Mouse (Mus musculus): ENCODE results near the gene Atp2b2. TPM values are rescaled to one million over a fixed set of nuclear protein-coding genes. Genes with fewer than 3 reads are reported as not detected.

Atp2b2 gene
- polyA plus RNA-seq, 1 experiment from 2014 or later, result 34.2 TPM

DNA sequence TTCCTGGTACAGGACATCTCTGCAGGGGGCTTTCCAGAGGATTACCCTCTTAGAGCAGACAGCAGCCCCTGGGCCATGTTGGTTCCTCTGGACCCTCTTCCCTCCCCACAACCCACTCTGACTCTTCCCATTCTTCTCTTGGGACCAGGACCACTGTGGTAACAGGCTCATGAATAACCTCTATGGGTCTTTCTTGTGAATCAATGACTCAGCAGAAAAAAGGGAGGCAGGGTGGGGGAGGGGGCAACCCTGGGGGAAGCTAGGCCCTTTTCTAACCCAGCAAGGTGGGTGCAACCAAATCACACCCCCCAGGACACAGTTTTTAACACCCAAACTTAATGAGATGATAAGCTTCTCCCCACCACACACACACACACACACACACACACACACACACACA is 20.3 kb upstream of the Atp2b2 start:
- Histone ChIP-seq H3K9ac (no peak overlapping the region), H3K4me3 (replicated peaks; ENCODE audit: low read length) (no peak overlapping the region), H3K9me3 (ENCODE audit: control insufficient read depth, low read length) (no peaks in the 10 kb centered on the region), H3K4me2 (replicated peaks) (no peak overlapping the region), H3K27ac (no peak overlapping the region), H3K27me3 (ENCODE audit: control insufficient read depth, insufficient read depth, low read length) (no peaks in the 10 kb centered on the region), H3K4me1 (replicated peaks; ENCODE audit: control insufficient read depth, insufficient read depth, low read length) (0 out of 2 replicates have a peak, but pooled peaks cover 2% of the 10 kb centered on the region), H3K36me3 (replicated peaks; ENCODE audit: control insufficient read depth, insufficient read depth) (no peaks in the 10 kb centered on the region)
- DNase-seq (ENCODE audit: low spot score) (no peak), ATAC-seq (ENCODE audit: low FRiP score) (no peak)

DNA sequence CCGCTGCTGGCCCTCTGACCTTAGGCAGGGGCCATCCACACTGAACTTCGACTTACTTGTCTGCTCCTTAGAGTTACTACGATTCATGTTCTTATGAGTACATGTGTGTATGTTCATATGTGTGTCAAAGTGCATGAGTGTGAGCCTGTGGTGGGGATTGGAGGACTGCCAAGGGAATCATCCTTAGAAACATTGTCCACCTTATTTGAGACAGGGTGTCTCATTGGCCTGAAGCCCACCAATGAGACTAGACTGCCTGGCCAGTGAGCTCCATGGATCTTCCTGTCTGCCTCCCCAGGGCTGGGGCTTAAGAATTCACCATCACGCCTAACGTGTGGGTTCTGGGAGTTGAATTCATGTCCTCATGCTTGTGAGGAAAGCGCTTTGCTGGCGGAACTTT is 16.8 kb upstream of the Atp2b2 start:
- Histone ChIP-seq H3K27ac (no peak overlapping the region), H3K9me3 (ENCODE audit: control insufficient read depth, low read length) (no peaks in the 10 kb centered on the region), H3K4me2 (replicated peaks) (no peak overlapping the region), H3K36me3 (replicated peaks; ENCODE audit: control insufficient read depth, insufficient read depth) (no peaks in the 10 kb centered on the region), H3K4me3 (replicated peaks; ENCODE audit: low read length) (no peak overlapping the region), H3K27me3 (ENCODE audit: control insufficient read depth, insufficient read depth, low read length) (no peaks in the 10 kb centered on the region), H3K4me1 (replicated peaks; ENCODE audit: control insufficient read depth, insufficient read depth, low read length) (0 out of 2 replicates have a peak, but pooled peaks cover 2% of the 10 kb centered on the region), H3K9ac (no peak overlapping the region)
- WGBS, result 83% methylated on average over 7 of the region's 7 CpGs
- no peak for ATAC-seq (ENCODE audit: low FRiP score)
- DNase-seq (ENCODE audit: low spot score), result no peak

- Histone ChIP-seq H3K4me3 (replicated peaks; ENCODE audit: low read length) (no peak overlapping the region), H3K4me1 (replicated peaks; ENCODE audit: control insufficient read depth, insufficient read depth, low read length) (0 out of 2 replicates have a peak, but pooled peaks cover 2% of the 10 kb centered on the region), H3K27me3 (ENCODE audit: control insufficient read depth, insufficient read depth, low read length) (no peaks in the 10 kb centered on the region), H3K9ac (no peak overlapping the region), H3K9me3 (ENCODE audit: control insufficient read depth, low read length) (no peaks in the 10 kb centered on the region), H3K27ac (no peak overlapping the region), H3K4me2 (replicated peaks) (no peak overlapping the region), H3K36me3 (replicated peaks; ENCODE audit: control insufficient read depth, insufficient read depth) (no peaks in the 10 kb centered on the region)
- WGBS, result 70% methylated on average over 15 of the region's 15 CpGs
- ATAC-seq (ENCODE audit: low FRiP score), result no peak
- no peak for DNase-seq (ENCODE audit: low spot score)
These were observed 15.8 kb upstream of the Atp2b2 start for GRCm38 (mm10) chr6:114058030-114058808.

DNA sequence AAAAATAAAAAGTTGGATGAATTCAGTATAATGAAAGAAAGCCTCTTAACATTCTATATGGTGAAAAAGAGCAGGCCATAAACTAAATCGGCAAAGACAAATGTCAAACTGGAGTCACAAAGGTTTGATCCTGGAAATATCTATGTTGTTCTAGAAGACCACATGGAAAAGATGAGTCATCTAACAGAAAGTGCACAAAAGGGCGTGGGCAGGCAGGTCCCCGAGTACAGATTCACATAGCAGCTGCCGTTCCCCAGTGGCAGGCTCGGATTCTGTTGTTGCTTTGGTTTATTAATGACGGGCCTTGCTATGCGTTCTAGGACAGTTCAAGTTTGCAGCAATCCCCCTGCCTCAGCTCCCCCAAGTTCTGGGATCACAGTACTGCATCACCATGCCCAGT is 12.9 kb upstream of the Atp2b2 start:
- H3K27me3 ChIP-seq (ENCODE audit: control insufficient read depth, insufficient read depth, low read length), result no peaks in the 10 kb centered on the region
- H3K4me3 ChIP-seq (replicated peaks; ENCODE audit: low read length), result no peak overlapping the region
- H3K36me3 ChIP-seq (replicated peaks; ENCODE audit: control insufficient read depth, insufficient read depth), result no peaks in the 10 kb centered on the region
- H3K4me1 ChIP-seq (replicated peaks; ENCODE audit: control insufficient read depth, insufficient read depth, low read length), result 0 out of 2 replicates have a peak, but pooled peaks cover 2% of the 10 kb centered on the region
- H3K27ac ChIP-seq, result no peak overlapping the region
- no peak overlapping the region for H3K4me2 ChIP-seq (replicated peaks)
- WGBS, result 81% methylated on average over 7 of the region's 7 CpGs
- DNase-seq (ENCODE audit: low spot score) (no peak), ATAC-seq (ENCODE audit: low FRiP score) (no peak)
- no peaks in the 10 kb centered on the region for H3K9me3 ChIP-seq (ENCODE audit: control insufficient read depth, low read length)
- no peak overlapping the region for H3K9ac ChIP-seq

DNA sequence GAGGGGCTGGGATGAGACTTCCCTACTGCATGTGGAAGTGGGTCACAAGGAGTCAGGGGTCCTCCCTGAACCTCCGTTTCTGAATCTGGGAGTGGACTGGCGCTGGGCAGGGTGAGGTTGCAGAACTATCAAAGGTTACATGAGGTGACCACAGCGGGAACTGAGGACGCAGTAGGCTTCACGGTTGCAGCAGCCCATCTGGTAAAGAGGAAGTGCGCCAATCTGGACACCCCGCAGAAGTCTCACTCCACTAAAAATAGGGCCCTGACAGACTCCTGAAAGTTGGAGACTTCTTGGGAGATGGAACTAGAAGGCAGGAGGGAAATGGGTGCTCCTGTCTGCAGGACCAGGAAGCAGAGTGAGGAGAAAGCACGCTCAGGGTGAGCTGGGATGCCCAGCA is 2.5 kb upstream of the Atp2b2 start:
- ATAC-seq (ENCODE audit: low FRiP score) (no peak), DNase-seq (ENCODE audit: low spot score) (no peak)
- Histone ChIP-seq H3K27me3 (ENCODE audit: control insufficient read depth, insufficient read depth, low read length) (peaks cover 10% of the 10 kb centered on the region), H3K4me1 (replicated peaks; ENCODE audit: control insufficient read depth, insufficient read depth, low read length) (no peaks in the 10 kb centered on the region), H3K36me3 (replicated peaks; ENCODE audit: control insufficient read depth, insufficient read depth) (no peaks in the 10 kb centered on the region), H3K9ac (no peak overlapping the region), H3K4me2 (replicated peaks) (no peak overlapping the region), H3K9me3 (ENCODE audit: control insufficient read depth, low read length) (no peaks in the 10 kb centered on the region), H3K27ac (no peak overlapping the region), H3K4me3 (replicated peaks; ENCODE audit: low read length) (no peak overlapping the region)
- 85% methylated on average over 8 of the region's 8 CpGs for WGBS

DNA sequence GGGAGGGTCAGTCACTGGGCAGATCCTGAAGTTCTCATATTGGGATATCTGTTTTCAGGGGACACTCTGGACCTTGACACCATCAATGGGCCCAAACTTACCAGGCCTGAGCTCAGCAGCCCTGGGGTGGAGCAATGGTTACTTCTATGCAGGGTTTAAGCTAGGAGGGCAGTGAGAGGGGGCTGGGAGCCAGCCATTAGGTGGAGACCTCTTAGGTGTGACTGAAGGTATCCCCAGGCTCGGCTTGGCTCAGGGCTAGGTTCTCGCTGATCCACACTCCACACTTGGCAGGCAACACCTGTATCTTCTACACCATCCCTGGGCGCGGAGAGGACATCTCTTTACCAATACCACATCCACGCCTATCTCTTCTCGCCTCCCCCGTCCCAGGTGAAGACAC is 423 bp upstream of the Atp2b2 start:
- H3K9ac ChIP-seq, result no peak overlapping the region
- DNase-seq (ENCODE audit: low spot score) (no peak), ATAC-seq (ENCODE audit: low FRiP score) (0 out of 2 replicates have a peak, but pooled peaks have one; percentile 4)
- H3K4me1 ChIP-seq (replicated peaks; ENCODE audit: control insufficient read depth, insufficient read depth, low read length), result no peaks in the 10 kb centered on the region
- WGBS, result 89% methylated on average over 7 of the region's 7 CpGs
- no peak overlapping the region for H3K4me3 ChIP-seq (replicated peaks; ENCODE audit: low read length)
- no peaks in the 10 kb centered on the region for H3K9me3 ChIP-seq (ENCODE audit: control insufficient read depth, low read length)
- no peaks in the 10 kb centered on the region for H3K36me3 ChIP-seq (replicated peaks; ENCODE audit: control insufficient read depth, insufficient read depth)
- peaks cover 13% of the 10 kb centered on the region for H3K27me3 ChIP-seq (ENCODE audit: control insufficient read depth, insufficient read depth, low read length)
- H3K27ac ChIP-seq, result no peak overlapping the region
- H3K4me2 ChIP-seq (replicated peaks), result no peak overlapping the region

GRCm38 (mm10) chr6:114041911-114042284 is 515 bp downstream of the Atp2b2 start:
- 0% methylated on average over 3 of the region's 52 CpGs for WGBS
- H3K9me3 ChIP-seq (ENCODE audit: control insufficient read depth, low read length), result no peaks in the 10 kb centered on the region
- H3K4me1 ChIP-seq (replicated peaks; ENCODE audit: control insufficient read depth, insufficient read depth, low read length), result no peaks in the 10 kb centered on the region
- H3K4me2 ChIP-seq (replicated peaks), result peak overlapping the region; percentile 93
- H3K4me3 ChIP-seq (replicated peaks; ENCODE audit: low read length), result peak overlapping the region; percentile 63
- peak overlapping the region; percentile 70 for H3K9ac ChIP-seq
- peaks cover 13% of the 10 kb centered on the region for H3K27me3 ChIP-seq (ENCODE audit: control insufficient read depth, insufficient read depth, low read length)
- H3K36me3 ChIP-seq (replicated peaks; ENCODE audit: control insufficient read depth, insufficient read depth), result no peaks in the 10 kb centered on the region
- H3K27ac ChIP-seq, result no peak overlapping the region
- DNase-seq (ENCODE audit: low spot score), result peak; percentile 24
- no peak for ATAC-seq (ENCODE audit: low FRiP score)

DNA sequence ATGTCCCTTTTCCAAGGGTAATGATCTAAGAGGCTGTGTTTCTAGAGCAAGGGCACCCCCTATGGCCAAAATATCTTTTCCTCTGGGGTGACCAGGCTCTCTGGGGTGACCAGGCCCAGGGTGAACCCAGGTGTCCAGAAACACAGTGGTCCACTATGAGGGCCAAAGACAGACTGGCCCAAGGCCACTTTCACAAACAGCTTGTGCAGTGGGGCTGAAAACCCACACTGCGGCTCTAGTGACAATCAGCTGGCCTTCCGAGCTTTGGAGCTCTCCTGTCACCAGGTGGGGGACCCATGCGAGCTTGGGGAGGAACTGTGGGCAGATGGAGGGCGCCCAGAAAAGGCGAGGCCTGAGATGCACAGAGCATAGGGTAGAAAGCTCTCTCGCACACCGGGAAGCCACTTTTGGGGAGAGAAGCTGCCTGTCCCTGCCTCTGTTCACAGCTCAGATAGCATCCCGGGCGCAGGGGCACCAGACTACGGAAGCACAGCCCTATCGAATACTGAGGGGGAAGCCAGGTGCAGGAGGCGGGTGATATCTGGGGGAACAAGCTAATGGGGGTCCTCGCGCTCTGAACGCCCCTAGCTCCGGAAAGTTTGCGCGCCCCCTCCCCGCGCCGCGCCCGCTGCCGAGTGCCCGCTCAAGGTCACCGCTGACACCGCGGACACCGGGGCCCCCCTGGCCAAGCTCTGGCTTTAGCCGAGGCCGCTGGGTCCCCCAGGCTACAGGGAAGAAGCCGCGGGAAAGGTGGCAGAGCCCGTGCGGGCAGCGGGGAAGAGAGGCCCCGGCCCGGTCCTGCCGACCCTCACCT is 1.1 kb downstream of the Atp2b2 start:
- DNase-seq (ENCODE audit: low spot score) (peak; percentile 54), ATAC-seq (ENCODE audit: low FRiP score) (no peak)
- H3K27me3 ChIP-seq (ENCODE audit: control insufficient read depth, insufficient read depth, low read length), result peaks cover 13% of the 10 kb centered on the region
- 1% methylated on average over 36 of the region's 39 CpGs for WGBS
- peak overlapping the region; percentile 63 for H3K4me3 ChIP-seq (replicated peaks; ENCODE audit: low read length)
- H3K9me3 ChIP-seq (ENCODE audit: control insufficient read depth, low read length), result no peaks in the 10 kb centered on the region
- peak overlapping the region; percentile 70 for H3K9ac ChIP-seq
- no peaks in the 10 kb centered on the region for H3K36me3 ChIP-seq (replicated peaks; ENCODE audit: control insufficient read depth, insufficient read depth)
- no peak overlapping the region for H3K27ac ChIP-seq
- peak overlapping the region; percentile 93 for H3K4me2 ChIP-seq (replicated peaks)
- no peaks in the 10 kb centered on the region for H3K4me1 ChIP-seq (replicated peaks; ENCODE audit: control insufficient read depth, insufficient read depth, low read length)

DNA sequence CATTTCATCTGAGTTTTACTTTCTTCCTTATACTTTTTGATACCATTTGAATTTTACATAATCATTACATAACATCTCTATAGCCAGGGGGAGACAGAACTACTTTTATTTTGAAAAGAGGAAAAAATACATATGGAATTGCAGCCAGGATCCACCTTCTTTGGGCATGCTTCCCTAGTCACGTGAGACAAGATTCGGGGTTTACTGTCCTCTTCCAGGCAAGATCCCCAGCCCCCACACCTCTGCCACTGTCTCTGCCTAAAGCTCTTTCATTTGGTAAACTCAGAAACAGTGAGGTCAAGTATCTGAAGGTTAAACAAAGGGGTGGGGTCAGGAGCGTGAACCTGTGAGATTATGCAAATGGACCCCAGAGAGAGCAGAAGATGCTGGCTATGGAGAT is 6.7 kb downstream of the Atp2b2 start:
- DNase-seq (ENCODE audit: low spot score) (no peak), ATAC-seq (ENCODE audit: low FRiP score) (no peak)
- H3K4me1 ChIP-seq (replicated peaks; ENCODE audit: control insufficient read depth, insufficient read depth, low read length), result no peaks in the 10 kb centered on the region
- no peak overlapping the region for H3K27ac ChIP-seq
- no peaks in the 10 kb centered on the region for H3K36me3 ChIP-seq (replicated peaks; ENCODE audit: control insufficient read depth, insufficient read depth)
- no peak overlapping the region for H3K4me2 ChIP-seq (replicated peaks)
- WGBS, result 48% methylated on average over 3 of the region's 3 CpGs
- no peak overlapping the region for H3K9ac ChIP-seq
- 0 out of 2 replicates have a peak, but pooled peaks cover 4% of the 10 kb centered on the region for H3K27me3 ChIP-seq (ENCODE audit: control insufficient read depth, insufficient read depth, low read length)
- no peak overlapping the region for H3K4me3 ChIP-seq (replicated peaks; ENCODE audit: low read length)
- H3K9me3 ChIP-seq (ENCODE audit: control insufficient read depth, low read length), result no peaks in the 10 kb centered on the region
